ENCODE assay signal across 8 mouse cellular contexts in genomic region chr7:127346676-127347075, GRCm38 (mm10). TPM values are rescaled to one million over a fixed set of nuclear protein-coding genes. Genes with fewer than 3 reads are reported as not detected.
DNase-seq lines count a peak whose midpoint lies in the region; ATAC-seq and TF ChIP-seq lines count a peak whose summit lies in the region.

No protein-coding gene starts in this region.

- no peak for TF ChIP-seq EP300 in heart, postnatal 0 days (IDR thresholded peaks at IDR 0.05; ENCODE audit: low read depth)

- H3K4me1 ChIP-seq in neural tube, embryonic 11.5 days (ENCODE audit: control insufficient read depth, insufficient read depth, low read length): peaks cover 5% of the 10 kb centered on the region; the same call in 1 of the 2 replicates
- peaks cover 28% of the 10 kb centered on the region for H3K4me1 ChIP-seq in heart, postnatal 0 days (ENCODE audit: control insufficient read depth, insufficient read depth)
- H3K4me1 ChIP-seq in limb, embryonic 10.5 days: peaks cover 38% of the 10 kb centered on the region
- H3K4me1 ChIP-seq in midbrain, embryonic 13.5 days (replicated peaks): peaks cover 20% of the 10 kb centered on the region

- peak overlapping the region; percentile 85 for H3K4me2 ChIP-seq in neural tube, embryonic 11.5 days (ENCODE audit: low read depth)
- H3K4me2 ChIP-seq in heart, postnatal 0 days (ENCODE audit: low read depth, low read length): peak overlapping the region; percentile 68
- H3K4me2 ChIP-seq in midbrain, embryonic 13.5 days (replicated peaks): peak overlapping the region; percentile 90

- no peak for ATAC-seq in neural tube, embryonic 11.5 days (ENCODE audit: insufficient read depth, low FRiP score, low TSS enrichment)
- ATAC-seq in heart, postnatal 0 days (ENCODE audit: insufficient read depth, low read depth): no peak
- no peak for ATAC-seq in midbrain, embryonic 13.5 days

- H3K9me3 ChIP-seq in neural tube, embryonic 11.5 days (ENCODE audit: control insufficient read depth, low read length): no peaks in the 10 kb centered on the region
- H3K9me3 ChIP-seq in heart, postnatal 0 days (replicated peaks; ENCODE audit: control insufficient read depth, low read length): no peaks in the 10 kb centered on the region
- no peaks in the 10 kb centered on the region for H3K9me3 ChIP-seq in limb, embryonic 10.5 days (replicated peaks)
- no peaks in the 10 kb centered on the region for H3K9me3 ChIP-seq in midbrain, embryonic 13.5 days

- peak overlapping the region; percentile 95; the same call in 1 of the 2 replicates for H3K4me3 ChIP-seq in neural tube, embryonic 11.5 days (ENCODE audit: low read depth, low read length)
- peak overlapping the region; percentile 85 for H3K4me3 ChIP-seq in heart, postnatal 0 days (ENCODE audit: low read depth, low read length)
- H3K4me3 ChIP-seq in limb, embryonic 10.5 days: peak overlapping the region; percentile 92
- peak overlapping the region; percentile 88 for H3K4me3 ChIP-seq in midbrain, embryonic 13.5 days (replicated peaks)

- no peak for DNase-seq in neural tube, embryonic 11.5 days (ENCODE audit: low spot score)
- DNase-seq in neural tube, embryonic 10.5 days (ENCODE audit: extremely low spot score, low spot score): no peak
- DNase-seq in heart, postnatal 0 days (ENCODE audit: low spot score): no peak
- DNase-seq in limb, embryonic 10.5 days (ENCODE audit: low spot score): no peak
- no peak for DNase-seq in c-Kit-positive CD71-positive TER-119-positive erythroid progenitor cells, embryonic 14.5 days (ENCODE audit: low spot score)
- DNase-seq in layer of hippocampus, postnatal 25 days (ENCODE audit: extremely low spot score in 1 of 2, low spot score in 1 of 2): no peak
- DNase-seq in spleen, adult 18-20 months: no peak

- H3K9ac ChIP-seq in neural tube, embryonic 11.5 days (ENCODE audit: low read length): no peak overlapping the region
- H3K9ac ChIP-seq in heart, postnatal 0 days (replicated peaks; ENCODE audit: low read depth, low read length): peak overlapping the region; percentile 92
- peak overlapping the region; percentile 96 for H3K9ac ChIP-seq in midbrain, embryonic 13.5 days (replicated peaks)

- no peaks in the 10 kb centered on the region for H3K27me3 ChIP-seq in neural tube, embryonic 11.5 days (ENCODE audit: control insufficient read depth, insufficient read depth, low read length)
- no peaks in the 10 kb centered on the region for H3K27me3 ChIP-seq in heart, postnatal 0 days (ENCODE audit: control insufficient read depth, insufficient read depth, low read length)
- no peaks in the 10 kb centered on the region for H3K27me3 ChIP-seq in limb, embryonic 10.5 days (ENCODE audit: low read depth, poor library complexity, severe bottlenecking)
- H3K27me3 ChIP-seq in midbrain, embryonic 13.5 days: no peaks in the 10 kb centered on the region

- H3K36me3 ChIP-seq in neural tube, embryonic 11.5 days (ENCODE audit: control insufficient read depth, insufficient read depth, low read length): peaks cover 3% of the 10 kb centered on the region; the same call in 1 of the 2 replicates
- H3K36me3 ChIP-seq in heart, postnatal 0 days (replicated peaks; ENCODE audit: control insufficient read depth, insufficient read depth, low read length): peaks cover 19% of the 10 kb centered on the region
- peaks cover 27% of the 10 kb centered on the region for H3K36me3 ChIP-seq in limb, embryonic 10.5 days
- peaks cover 22% of the 10 kb centered on the region for H3K36me3 ChIP-seq in midbrain, embryonic 13.5 days

- WGBS in neural tube, embryonic 11.5 days: 13% methylated on average over 8 of the region's 8 CpGs
- 20% methylated on average over 8 of the region's 8 CpGs for WGBS in heart, postnatal 0 days
- WGBS in limb, embryonic 10.5 days: 15% methylated on average over 8 of the region's 8 CpGs
- WGBS in midbrain, embryonic 13.5 days: 13% methylated on average over 8 of the region's 8 CpGs

- no peak for TF ChIP-seq CTCF in heart, postnatal 0 days (IDR thresholded peaks at IDR 0.05; ENCODE audit: low read depth)

- no peak overlapping the region for H3K27ac ChIP-seq in neural tube, embryonic 11.5 days (ENCODE audit: low read depth, low read length)
- peak overlapping the region; percentile 99 for H3K27ac ChIP-seq in heart, postnatal 0 days (ENCODE audit: low read depth)
- peak overlapping the region; percentile 98; the same call in 1 of the 2 replicates for H3K27ac ChIP-seq in limb, embryonic 10.5 days
- no peak overlapping the region for H3K27ac ChIP-seq in midbrain, embryonic 13.5 days

RNA-seq across cellular contexts. Expression of gene Zfp768, which starts 1.3 kb away (rescaled TPM):
- polyA plus RNA-seq in neural tube, embryonic 11.5 days (2014; fragmentation: Nextera tagmentation; extraction: Ambion mirVana): 5.1 and 7.0 TPM in 2 replicates
- total RNA-seq in heart, postnatal 0 days (2014; rRNA removed; ENCODE audit: low replicate concordance): 46.8 and 54.3 TPM in 2 replicates
- 18.4 and 22.0 TPM in 2 replicates for polyA plus RNA-seq in heart, postnatal 0 days (2015; fragmentation: Nextera tagmentation; extraction: Ambion mirVana)
- 23.1 and 23.8 TPM in 2 replicates for polyA plus RNA-seq in limb, embryonic 10.5 days (2016; fragmentation: Nextera tagmentation; extraction: Ambion mirVana)
- polyA plus RNA-seq in midbrain, embryonic 13.5 days (2015; fragmentation: Nextera tagmentation; extraction: Ambion mirVana): 15.6 and 20.1 TPM in 2 replicates
- 10 to 100 TPM; 11.5 to 11.8 TPM for total RNA-seq in layer of hippocampus, postnatal 25 days (2021)

RNA-seq across cellular contexts. Expression of gene Zfp747, which starts 29.2 kb away (rescaled TPM):
- 9.4 and 9.8 TPM in 2 replicates for polyA plus RNA-seq in neural tube, embryonic 11.5 days (2014; fragmentation: Nextera tagmentation; extraction: Ambion mirVana)
- 5.8 TPM in 2 replicates for total RNA-seq in heart, postnatal 0 days (2014; rRNA removed; ENCODE audit: low replicate concordance)
- polyA plus RNA-seq in heart, postnatal 0 days (2015; fragmentation: Nextera tagmentation; extraction: Ambion mirVana): 3.0 and 3.8 TPM in 2 replicates
- 7.9 and 9.5 TPM in 2 replicates for polyA plus RNA-seq in limb, embryonic 10.5 days (2016; fragmentation: Nextera tagmentation; extraction: Ambion mirVana)
- polyA plus RNA-seq in midbrain, embryonic 13.5 days (2015; fragmentation: Nextera tagmentation; extraction: Ambion mirVana): 8.4 and 9.3 TPM in 2 replicates
- total RNA-seq in layer of hippocampus, postnatal 25 days (2021): 1 to 10 TPM; 6.0 to 6.3 TPM

RNA-seq across cellular contexts. Expression of gene 9130019O22Rik, which starts 40.3 kb away (rescaled TPM):
- polyA plus RNA-seq in neural tube, embryonic 11.5 days (2014; fragmentation: Nextera tagmentation; extraction: Ambion mirVana): 6.5 and 8.9 TPM in 2 replicates
- total RNA-seq in heart, postnatal 0 days (2014; rRNA removed; ENCODE audit: low replicate concordance): 2.4 and 3.2 TPM in 2 replicates
- 2.8 TPM in 2 replicates for polyA plus RNA-seq in heart, postnatal 0 days (2015; fragmentation: Nextera tagmentation; extraction: Ambion mirVana)
- 5.2 and 7.2 TPM in 2 replicates for polyA plus RNA-seq in limb, embryonic 10.5 days (2016; fragmentation: Nextera tagmentation; extraction: Ambion mirVana)
- polyA plus RNA-seq in midbrain, embryonic 13.5 days (2015; fragmentation: Nextera tagmentation; extraction: Ambion mirVana): 5.7 and 6.2 TPM in 2 replicates
- 1 to 10 TPM; 3.9 to 4.0 TPM for total RNA-seq in layer of hippocampus, postnatal 25 days (2021)

RNA-seq across cellular contexts. Expression of gene E430018J23Rik, which starts 46.8 kb away (rescaled TPM):
- polyA plus RNA-seq in neural tube, embryonic 11.5 days (2014; fragmentation: Nextera tagmentation; extraction: Ambion mirVana): 7.1 and 8.1 TPM in 2 replicates
- 12.1 and 24.7 TPM in 2 replicates for total RNA-seq in heart, postnatal 0 days (2014; rRNA removed; ENCODE audit: low replicate concordance)
- polyA plus RNA-seq in heart, postnatal 0 days (2015; fragmentation: Nextera tagmentation; extraction: Ambion mirVana): 3.3 and 3.7 TPM in 2 replicates
- 5.7 and 7.0 TPM in 2 replicates for polyA plus RNA-seq in limb, embryonic 10.5 days (2016; fragmentation: Nextera tagmentation; extraction: Ambion mirVana)
- 5.9 and 8.4 TPM in 2 replicates for polyA plus RNA-seq in midbrain, embryonic 13.5 days (2015; fragmentation: Nextera tagmentation; extraction: Ambion mirVana)
- 1 to 10 TPM; 7.9 to 9.0 TPM for total RNA-seq in layer of hippocampus, postnatal 25 days (2021)

RNA-seq across cellular contexts. Expression of gene Itgal, which starts 50.6 kb away (rescaled TPM):
- polyA plus RNA-seq in neural tube, embryonic 11.5 days (2014; fragmentation: Nextera tagmentation; extraction: Ambion mirVana): 1.2 and 1.4 TPM in 2 replicates
- 1.7 and 4.0 TPM in 2 replicates for total RNA-seq in heart, postnatal 0 days (2014; rRNA removed; ENCODE audit: low replicate concordance)
- 0.96 and 1.1 TPM in 2 replicates for polyA plus RNA-seq in heart, postnatal 0 days (2015; fragmentation: Nextera tagmentation; extraction: Ambion mirVana)
- 0.46 and 0.69 TPM in 2 replicates for polyA plus RNA-seq in limb, embryonic 10.5 days (2016; fragmentation: Nextera tagmentation; extraction: Ambion mirVana)
- 0.30 TPM in 2 replicates for polyA plus RNA-seq in midbrain, embryonic 13.5 days (2015; fragmentation: Nextera tagmentation; extraction: Ambion mirVana)
- total RNA-seq in layer of hippocampus, postnatal 25 days (2021): under 1 TPM; 0.20 to 0.26 TPM

Comparison
In these comparisons a context has a peak if more than half of its experiments do, and no peak if none do; other contexts are left out.
1. H3K27ac ChIP-seq: peak in heart, postnatal 0 days (single experiment) and limb, embryonic 10.5 days (single experiment); none in neural tube, embryonic 11.5 days (single experiment) and midbrain, embryonic 13.5 days (single experiment).
2. Peak in every context shown above with its lines, with median percentiles within 50 percentile points of each other: H3K4me2 ChIP-seq and H3K4me3 ChIP-seq.